Mouse (Mus musculus) thymus, postnatal 4 days (tissue): ENCODE measurements around the gene Ralgps1.
"Not testable (repeated sequence)": the region's sequence is repeated elsewhere in the genome, so short reads cannot be mapped to it uniquely, and the experiment has no call there.

Experiments
- DNase-seq: peaks from one replicate; pipeline ENCODE4 v3.0.0; 2021

Gene Ralgps1

DNA sequence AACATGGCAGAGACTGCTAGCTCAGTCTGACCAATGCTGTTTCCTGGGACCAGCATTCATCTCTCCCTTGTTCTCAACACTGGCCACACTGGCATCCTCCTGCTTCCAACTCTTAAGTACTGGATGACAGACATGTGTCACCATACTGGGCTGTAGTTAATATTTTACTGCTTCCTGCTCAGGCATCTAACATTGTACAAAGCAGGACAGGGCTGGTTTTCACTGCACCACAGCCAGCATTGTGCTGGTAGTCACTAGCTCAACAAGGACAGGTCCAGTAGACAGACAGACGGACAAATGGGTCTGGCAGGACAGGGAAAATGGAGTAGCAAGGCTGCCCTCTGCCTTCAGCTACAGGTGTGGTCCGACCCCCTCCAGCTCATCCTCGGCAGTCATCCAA lies 10.7 kb downstream of the Ralgps1 start:
- no peak for DNase-seq

DNA sequence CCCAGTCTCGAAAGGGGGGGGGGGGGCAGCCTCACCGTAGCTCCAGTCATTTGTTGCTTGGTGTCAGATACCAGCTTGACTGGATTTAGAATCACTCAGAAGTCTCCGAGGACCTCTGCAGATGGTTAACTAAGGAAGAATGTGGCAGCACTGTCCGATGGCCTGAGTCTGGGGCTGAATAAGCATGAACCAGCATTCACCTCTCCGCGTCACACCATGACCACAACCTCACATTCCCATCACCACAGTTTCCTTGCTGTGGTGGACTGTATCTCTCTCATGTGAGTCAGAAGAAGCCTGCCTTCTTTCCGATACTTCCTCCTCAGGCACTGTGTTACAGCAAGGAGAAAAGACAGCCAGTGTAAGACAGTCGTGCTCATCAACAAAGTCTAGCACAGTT lies 12.1 kb downstream of the Ralgps1 start:
- no peak for DNase-seq

- no peak for DNase-seq
These were observed 13.9 kb downstream of the Ralgps1 start for GRCm38 (mm10) chr2:33357250-33357838.

- no peak for DNase-seq
These were observed 15.7 kb downstream of the Ralgps1 start for GRCm38 (mm10) chr2:33355558-33355957.

DNA sequence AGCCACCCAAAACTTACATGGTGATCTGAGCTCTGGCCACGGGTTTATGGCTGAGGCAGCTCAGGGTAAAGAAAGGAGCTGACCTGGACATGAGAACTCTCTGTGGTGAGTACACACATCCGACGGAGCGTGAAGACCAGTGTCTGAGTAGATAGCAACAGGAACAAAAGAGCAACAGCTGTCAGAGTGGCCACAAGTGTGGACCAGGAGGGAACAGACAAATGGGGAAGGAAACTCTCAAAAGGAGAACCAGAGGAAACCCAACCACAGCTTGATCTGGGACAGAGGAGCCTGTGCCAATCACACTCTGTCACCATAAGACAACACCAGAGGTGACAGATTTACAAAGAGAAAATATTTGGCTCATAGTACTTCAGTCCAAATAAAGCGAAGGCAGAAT lies 17.9 kb downstream of the Ralgps1 start:
- DNase-seq: no peak

GRCm38 (mm10) chr2:33351449-33351848 lies 19.8 kb downstream of the Ralgps1 start:
- DNase-seq: no peak

- no peak for DNase-seq
These were observed 20.4 kb downstream of the Ralgps1 start for GRCm38 (mm10) chr2:33350921-33351320.

GRCm38 (mm10) chr2:33349581-33349980 lies 21.7 kb downstream of the Ralgps1 start:
- no peak for DNase-seq

GRCm38 (mm10) chr2:33349081-33349480 lies 22.2 kb downstream of the Ralgps1 start:
- DNase-seq: peak; percentile 87

- DNase-seq: no peak
These were observed 23.0 kb downstream of the Ralgps1 start for GRCm38 (mm10) chr2:33348260-33348659.

- DNase-seq: peak; percentile 88
These were observed 23.7 kb downstream of the Ralgps1 start for GRCm38 (mm10) chr2:33347607-33348006.

DNA sequence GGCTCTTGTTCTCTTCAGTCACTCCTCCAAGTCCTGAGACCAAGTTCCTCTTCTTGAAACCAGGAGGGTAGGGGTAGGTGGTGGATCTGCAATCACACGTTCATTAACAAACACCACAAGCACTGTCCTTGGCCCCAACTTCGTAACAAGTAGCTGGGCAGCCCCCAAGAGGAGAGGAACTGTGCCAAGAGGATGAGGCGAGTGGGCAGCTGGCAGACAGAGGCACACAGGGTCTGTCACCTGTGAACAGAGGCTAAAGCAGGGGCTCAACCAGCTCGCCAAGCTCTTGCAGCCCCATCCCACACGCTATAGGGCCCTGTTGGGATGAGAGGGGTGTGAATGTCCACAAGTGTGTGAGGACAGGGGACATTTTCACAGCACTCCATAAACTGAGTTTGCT lies 24.5 kb downstream of the Ralgps1 start:
- DNase-seq: no peak

GRCm38 (mm10) chr2:33345956-33346355 lies 25.3 kb downstream of the Ralgps1 start:
- no peak for DNase-seq

DNA sequence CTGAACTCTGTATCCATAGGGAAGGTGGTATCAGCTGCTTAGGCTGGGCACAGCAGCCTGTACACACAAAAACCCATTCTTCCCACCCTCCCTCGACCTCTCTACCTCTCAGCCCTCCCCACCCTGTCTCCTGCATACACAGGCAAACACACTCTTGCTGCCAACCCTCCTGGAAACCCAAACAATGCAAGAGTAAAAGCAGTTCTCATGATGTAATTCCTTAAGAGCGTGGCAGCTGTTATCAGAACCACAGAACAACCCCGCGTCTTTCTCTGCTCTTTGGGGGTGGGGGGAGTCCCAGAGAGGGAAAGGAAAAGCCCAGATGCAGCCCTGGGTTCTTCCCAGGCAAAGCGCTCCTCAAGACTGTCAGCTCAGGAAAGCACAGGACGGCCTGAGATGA lies 25.8 kb downstream of the Ralgps1 start:
- DNase-seq: no peak

- no peak for DNase-seq
These were observed 27.9 kb downstream of the Ralgps1 start for GRCm38 (mm10) chr2:33343413-33343812.

DNA sequence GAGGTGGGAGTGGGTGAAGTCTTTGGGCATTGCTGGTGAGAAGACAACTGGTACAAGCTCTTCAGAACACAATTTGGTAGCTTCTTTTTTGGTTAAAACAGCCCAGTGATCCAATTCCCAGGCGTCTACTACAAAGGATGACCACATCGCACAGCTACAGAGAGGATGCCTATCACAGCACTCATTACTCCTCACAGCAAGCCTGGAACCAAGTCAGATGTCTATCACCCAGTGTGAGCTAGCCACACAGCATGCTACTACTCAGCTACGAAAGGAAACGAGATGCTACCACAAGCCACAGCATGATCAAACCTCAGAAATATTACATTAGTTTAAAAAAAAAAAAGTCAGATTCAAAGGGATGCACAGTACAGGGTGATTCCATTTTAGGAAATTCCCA lies 29.1 kb downstream of the Ralgps1 start:
- no peak for DNase-seq

- no peak for DNase-seq
These were observed 35.5 kb downstream of the Ralgps1 start for GRCm38 (mm10) chr2:33335789-33336188.

DNA sequence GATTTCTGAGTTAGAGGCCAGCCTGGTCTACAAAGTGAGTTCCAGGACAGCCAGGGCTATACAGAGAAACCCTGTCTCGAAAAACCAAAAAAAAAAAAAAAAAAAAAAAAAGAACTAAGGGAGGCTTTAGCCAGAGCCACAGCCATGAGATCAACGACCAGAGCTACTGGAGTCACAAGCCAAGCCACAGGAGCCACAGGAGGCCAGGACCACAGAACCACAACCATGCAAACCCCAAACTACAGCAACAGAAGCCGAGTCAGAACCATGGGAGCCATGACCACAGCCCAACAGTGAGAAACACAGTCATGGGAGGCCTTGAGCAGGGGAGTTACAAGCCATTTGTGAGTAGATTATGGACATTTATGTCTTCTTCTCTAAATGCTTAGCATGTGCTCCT lies 41.7 kb downstream of the Ralgps1 start:
- no peak for DNase-seq

GRCm38 (mm10) chr2:33328941-33329340 lies 42.3 kb downstream of the Ralgps1 start:
- peak; percentile 73 for DNase-seq

DNA sequence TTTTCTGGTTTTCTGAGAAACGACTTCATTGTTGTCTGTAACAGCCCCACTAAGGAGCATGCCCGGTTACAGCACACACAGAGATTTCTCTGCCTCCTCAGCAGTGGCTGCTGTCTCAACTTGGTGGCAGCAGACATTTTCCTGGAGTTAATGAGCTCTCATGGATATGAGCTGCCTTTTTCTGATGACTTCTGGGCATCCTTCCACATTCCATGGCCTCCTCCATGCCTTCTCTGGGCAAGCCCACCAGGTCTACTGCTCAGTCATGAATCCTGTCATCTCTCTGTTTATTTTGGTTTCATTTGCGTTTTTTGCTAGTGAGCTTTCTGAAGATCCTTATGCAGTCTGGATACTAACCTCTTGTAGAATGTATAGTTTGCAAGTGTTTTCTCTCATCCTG lies 45.9 kb downstream of the Ralgps1 start:
- no peak for DNase-seq

GRCm38 (mm10) chr2:33323799-33324595 lies 47.3 kb downstream of the Ralgps1 start:
- no peak for DNase-seq

DNA sequence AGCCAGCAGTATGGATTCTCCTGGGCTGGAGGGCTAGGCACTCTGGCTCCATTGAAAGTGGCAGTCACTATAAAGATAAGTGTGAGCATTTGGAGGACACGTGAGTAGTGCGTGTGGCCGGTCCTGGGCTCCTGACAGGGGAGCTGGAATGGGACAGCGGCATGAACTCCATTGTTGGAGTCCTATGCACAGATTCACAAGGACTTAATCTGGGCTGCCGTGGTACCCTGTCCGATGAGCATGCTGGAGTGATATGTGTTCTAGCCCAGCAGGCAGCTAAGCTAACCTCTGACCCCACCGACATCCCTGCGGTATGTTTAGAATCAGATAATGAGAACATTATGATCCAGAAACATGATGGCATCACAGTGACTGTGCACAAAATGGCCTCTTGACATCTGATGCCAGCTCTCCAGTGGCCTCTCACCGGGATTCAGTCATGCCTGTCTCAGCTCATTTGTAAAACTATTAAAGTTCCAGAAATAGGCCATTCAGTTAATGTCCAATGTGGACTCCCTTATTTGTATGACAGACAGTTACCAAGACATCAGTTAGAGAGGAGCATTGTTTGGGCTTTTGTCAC lies 48.2 kb downstream of the Ralgps1 start:
- DNase-seq: not testable (repeated sequence)

DNA sequence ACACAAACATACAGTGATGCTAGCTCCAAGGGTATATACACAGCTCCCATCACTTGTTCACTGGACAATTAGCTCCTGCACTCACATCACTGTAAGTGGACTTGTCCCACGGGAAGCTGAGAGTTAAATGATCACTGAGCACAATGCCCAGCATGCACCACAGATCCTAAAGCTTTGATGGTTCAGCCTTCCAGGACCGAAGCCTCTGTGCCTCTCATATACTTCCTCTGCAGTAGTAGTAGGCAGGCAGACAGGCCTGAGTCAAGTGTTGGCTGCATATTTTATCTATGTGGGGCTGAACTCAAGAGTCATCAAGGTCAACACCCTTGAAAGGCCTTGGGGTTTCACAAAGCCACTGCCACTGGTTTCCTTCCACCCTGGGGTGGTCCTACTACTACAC lies 49.6 kb downstream of the Ralgps1 start:
- DNase-seq: no peak

DNA sequence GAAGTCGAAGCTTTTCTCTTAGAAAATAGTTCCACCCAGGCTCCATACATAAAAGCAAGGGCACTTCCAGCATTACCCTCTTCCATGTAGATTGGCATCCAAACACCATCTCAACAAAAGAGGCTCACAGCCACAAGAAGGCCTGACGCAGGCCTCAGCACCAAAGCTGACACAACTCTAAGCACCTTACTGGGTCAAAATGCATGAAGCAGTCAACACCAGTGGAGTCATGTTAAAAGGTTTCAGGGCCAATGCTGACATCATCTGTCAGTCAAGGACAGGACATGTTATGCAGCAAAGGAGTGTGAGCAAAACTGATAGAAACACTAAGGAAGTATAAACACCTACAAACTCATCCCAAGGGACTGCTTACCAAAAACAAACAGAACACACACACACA lies 50.3 kb downstream of the Ralgps1 start:
- DNase-seq: no peak
